Mouse (Mus musculus): ENCODE measurements around the gene Stk32c. TPM values are rescaled to one million over a fixed set of nuclear protein-coding genes. Genes with fewer than 3 reads are reported as not detected.

Gene Stk32c
- polyA plus RNA-seq, 2 experiments, result 0.32 to 4.1 TPM

DNA sequence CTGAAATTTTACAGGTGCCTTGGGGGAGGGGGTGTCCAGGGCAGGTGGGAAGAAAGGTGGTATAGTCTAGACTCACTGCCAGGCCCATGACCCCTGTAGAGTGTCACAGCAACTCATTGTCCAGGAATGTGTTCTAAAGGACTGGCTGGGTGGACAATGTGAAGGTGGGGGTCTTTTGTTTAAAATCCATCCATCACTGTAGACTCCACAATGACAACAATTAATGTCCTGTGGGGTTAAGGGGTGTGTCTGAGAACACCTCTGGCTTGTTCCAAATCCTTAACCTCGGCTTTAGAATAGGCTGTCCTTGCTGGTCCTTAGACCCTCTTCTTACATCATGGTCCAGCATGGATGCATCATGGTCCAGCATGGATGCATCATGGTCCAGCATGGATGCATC is 128.8 kb downstream of the Stk32c start:
- no peak overlapping the region for H3K27ac ChIP-seq (replicated peaks; ENCODE audit: low read depth, low read length)
- H3K4me2 ChIP-seq (replicated peaks; ENCODE audit: low read depth, low read length, severe bottlenecking), result no peak overlapping the region
- no peak overlapping the region for H3K4me3 ChIP-seq (replicated peaks; ENCODE audit: low read length)
- H3K36me3 ChIP-seq (ENCODE audit: control insufficient read depth, insufficient read depth, low read length), result no peaks in the 10 kb centered on the region
- no peak overlapping the region for H3K9ac ChIP-seq (ENCODE audit: low read depth, low read length, severe bottlenecking)
- WGBS, result 92% methylated on average over 1 of the region's 1 CpGs
- DNase-seq (ENCODE audit: low spot score), result no peak
- ATAC-seq (ENCODE audit: low FRiP score, low read depth), result no peak
- H3K4me1 ChIP-seq (ENCODE audit: control insufficient read depth, insufficient read depth, low read length), result peaks cover 15% of the 10 kb centered on the region
- no peak for TF ChIP-seq POLR2A (IDR thresholded peaks at IDR 0.05; ENCODE audit: borderline replicate concordance, extremely low read depth, insufficient read depth, insufficient read length)
- H3K27me3 ChIP-seq (ENCODE audit: control insufficient read depth, insufficient read depth, low read length), result peaks cover 17% of the 10 kb centered on the region; the same call in 1 of the 2 replicates
- no peaks in the 10 kb centered on the region for H3K9me3 ChIP-seq (ENCODE audit: control insufficient read depth, low read length)

DNA sequence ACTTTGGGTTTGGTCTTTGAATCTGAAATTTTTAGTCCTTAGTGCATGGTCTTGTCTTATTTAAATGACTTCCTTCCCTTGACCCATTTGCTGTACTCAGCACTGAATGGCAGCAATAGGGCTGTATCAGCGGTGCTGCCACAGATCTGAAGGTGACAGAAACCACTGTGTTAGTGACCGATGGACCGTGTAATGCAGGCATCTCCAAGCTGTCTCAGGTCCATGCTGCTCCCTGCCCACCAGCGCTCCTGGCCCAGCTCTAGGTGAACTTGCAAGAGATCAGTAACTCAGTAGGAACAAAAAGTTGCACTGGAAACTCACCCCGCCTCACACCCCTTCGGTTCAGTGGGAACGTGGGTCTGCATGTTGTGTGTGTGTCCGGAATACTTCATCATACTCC is 130.8 kb downstream of the Stk32c start:
- no peak for TF ChIP-seq POLR2A (IDR thresholded peaks at IDR 0.05; ENCODE audit: borderline replicate concordance, extremely low read depth, insufficient read depth, insufficient read length)
- no peak overlapping the region for H3K4me3 ChIP-seq (replicated peaks; ENCODE audit: low read length)
- ATAC-seq (ENCODE audit: low FRiP score, low read depth), result no peak
- 79% methylated on average over 8 of the region's 8 CpGs for WGBS
- peaks cover 14% of the 10 kb centered on the region; the same call in 1 of the 2 replicates for H3K27me3 ChIP-seq (ENCODE audit: control insufficient read depth, insufficient read depth, low read length)
- H3K36me3 ChIP-seq (ENCODE audit: control insufficient read depth, insufficient read depth, low read length), result no peaks in the 10 kb centered on the region
- no peaks in the 10 kb centered on the region for H3K9me3 ChIP-seq (ENCODE audit: control insufficient read depth, low read length)
- H3K4me1 ChIP-seq (ENCODE audit: control insufficient read depth, insufficient read depth, low read length), result peaks cover 19% of the 10 kb centered on the region
- DNase-seq (ENCODE audit: low spot score), result no peak
- no peak overlapping the region for H3K27ac ChIP-seq (replicated peaks; ENCODE audit: low read depth, low read length)
- H3K9ac ChIP-seq (ENCODE audit: low read depth, low read length, severe bottlenecking), result no peak overlapping the region
- H3K4me2 ChIP-seq (replicated peaks; ENCODE audit: low read depth, low read length, severe bottlenecking), result no peak overlapping the region

DNA sequence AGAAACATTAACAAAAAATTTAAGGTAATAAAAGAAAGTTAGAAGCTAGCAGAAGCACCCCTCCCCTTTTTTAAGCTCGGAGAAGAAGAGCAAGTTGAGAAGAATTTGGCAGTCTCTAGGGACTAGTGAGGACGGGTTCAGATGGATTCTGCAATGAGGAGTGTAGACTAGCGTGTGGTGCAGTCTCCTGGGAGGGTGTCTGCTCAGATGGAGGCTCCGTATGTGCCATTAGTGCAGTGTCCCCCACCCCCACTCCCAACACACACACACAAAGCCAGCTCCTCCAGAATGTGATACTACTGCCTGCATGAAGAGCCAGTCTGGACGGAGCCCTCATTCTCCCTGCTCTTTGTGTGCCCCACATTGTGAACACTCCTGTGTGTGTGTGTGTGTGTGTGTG is 131.9 kb downstream of the Stk32c start:
- TF ChIP-seq POLR2A (IDR thresholded peaks at IDR 0.05; ENCODE audit: borderline replicate concordance, extremely low read depth, insufficient read depth, insufficient read length), result no peak

DNA sequence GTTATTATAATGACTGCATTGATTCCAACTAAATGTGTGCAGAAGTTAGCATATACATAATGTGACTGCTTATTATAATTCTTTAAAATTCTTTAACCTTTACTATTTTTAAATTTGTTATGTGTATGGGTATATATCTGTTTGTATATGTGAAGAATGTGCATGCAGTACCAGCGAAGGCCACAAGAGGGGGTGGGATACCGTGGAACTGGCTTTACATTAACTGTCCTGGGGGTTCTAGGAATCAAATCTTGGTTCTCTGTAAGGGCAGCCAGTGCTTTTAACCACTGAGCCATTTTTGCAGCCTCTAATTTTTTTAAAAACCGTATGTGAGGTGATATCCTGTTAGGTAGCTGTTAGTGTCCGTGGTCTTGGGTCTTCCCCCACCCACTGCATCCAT is 132.4 kb downstream of the Stk32c start:
- no peaks in the 10 kb centered on the region for H3K36me3 ChIP-seq (ENCODE audit: control insufficient read depth, insufficient read depth, low read length)
- H3K4me3 ChIP-seq (replicated peaks; ENCODE audit: low read length), result no peak overlapping the region
- no peak overlapping the region for H3K27ac ChIP-seq (replicated peaks; ENCODE audit: low read depth, low read length)
- no peaks in the 10 kb centered on the region for H3K9me3 ChIP-seq (ENCODE audit: control insufficient read depth, low read length)
- DNase-seq (ENCODE audit: low spot score) (no peak), ATAC-seq (ENCODE audit: low FRiP score, low read depth) (no peak)
- peaks cover 13% of the 10 kb centered on the region for H3K4me1 ChIP-seq (ENCODE audit: control insufficient read depth, insufficient read depth, low read length)
- WGBS, result 74% methylated on average over 4 of the region's 4 CpGs
- no peak overlapping the region for H3K9ac ChIP-seq (ENCODE audit: low read depth, low read length, severe bottlenecking)
- peaks cover 4% of the 10 kb centered on the region; the same call in 1 of the 2 replicates for H3K27me3 ChIP-seq (ENCODE audit: control insufficient read depth, insufficient read depth, low read length)
- no peak overlapping the region for H3K4me2 ChIP-seq (replicated peaks; ENCODE audit: low read depth, low read length, severe bottlenecking)
- no peak for TF ChIP-seq POLR2A (IDR thresholded peaks at IDR 0.05; ENCODE audit: borderline replicate concordance, extremely low read depth, insufficient read depth, insufficient read length)

More for the DNA sequence above, 131.9 kb downstream of the Stk32c start:
- 71% methylated on average over 5 of the region's 5 CpGs for WGBS
- peaks cover 13% of the 10 kb centered on the region for H3K4me1 ChIP-seq (ENCODE audit: control insufficient read depth, insufficient read depth, low read length)
- H3K9me3 ChIP-seq (ENCODE audit: control insufficient read depth, low read length), result no peaks in the 10 kb centered on the region
- no peak overlapping the region for H3K4me3 ChIP-seq (replicated peaks; ENCODE audit: low read length)
- H3K27ac ChIP-seq (replicated peaks; ENCODE audit: low read depth, low read length), result no peak overlapping the region
- H3K36me3 ChIP-seq (ENCODE audit: control insufficient read depth, insufficient read depth, low read length), result no peaks in the 10 kb centered on the region
- ATAC-seq (ENCODE audit: low FRiP score, low read depth), result no peak
- H3K4me2 ChIP-seq (replicated peaks; ENCODE audit: low read depth, low read length, severe bottlenecking), result no peak overlapping the region
- H3K9ac ChIP-seq (ENCODE audit: low read depth, low read length, severe bottlenecking), result no peak overlapping the region
- DNase-seq (ENCODE audit: low spot score), result no peak
- H3K27me3 ChIP-seq (ENCODE audit: control insufficient read depth, insufficient read depth, low read length), result peaks cover 4% of the 10 kb centered on the region; the same call in 1 of the 2 replicates

DNA sequence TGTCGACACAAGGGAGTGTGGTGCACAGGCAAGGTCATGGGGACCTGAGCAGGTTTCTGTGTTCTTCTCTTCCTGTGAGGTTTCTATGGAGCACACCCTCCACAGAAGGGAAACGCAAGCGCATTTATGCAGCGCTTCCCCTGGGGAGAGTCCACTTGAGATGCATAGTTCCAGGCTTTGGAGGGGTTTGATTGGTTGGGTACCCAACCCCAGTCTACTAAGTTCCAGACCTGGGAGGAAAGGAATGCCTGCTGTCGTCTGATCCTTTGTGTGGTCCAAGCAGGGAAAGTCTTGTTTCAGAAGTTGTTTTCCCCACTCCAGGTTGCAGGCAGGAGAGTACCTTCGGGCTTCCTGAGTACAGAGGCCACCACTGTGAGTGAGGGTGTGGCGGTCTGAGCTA is 134.0 kb downstream of the Stk32c start:
- no peak for ATAC-seq (ENCODE audit: low FRiP score, low read depth)
- no peaks in the 10 kb centered on the region for H3K36me3 ChIP-seq (ENCODE audit: control insufficient read depth, insufficient read depth, low read length)
- no peak for DNase-seq (ENCODE audit: low spot score)
- peaks cover 19% of the 10 kb centered on the region for H3K4me1 ChIP-seq (ENCODE audit: control insufficient read depth, insufficient read depth, low read length)
- H3K4me3 ChIP-seq (replicated peaks; ENCODE audit: low read length), result no peak overlapping the region
- H3K4me2 ChIP-seq (replicated peaks; ENCODE audit: low read depth, low read length, severe bottlenecking), result no peak overlapping the region
- H3K9me3 ChIP-seq (ENCODE audit: control insufficient read depth, low read length), result no peaks in the 10 kb centered on the region
- 78% methylated on average over 7 of the region's 7 CpGs for WGBS
- H3K27me3 ChIP-seq (ENCODE audit: control insufficient read depth, insufficient read depth, low read length), result no peaks in the 10 kb centered on the region
- TF ChIP-seq POLR2A (IDR thresholded peaks at IDR 0.05; ENCODE audit: borderline replicate concordance, extremely low read depth, insufficient read depth, insufficient read length), result no peak
- no peak overlapping the region for H3K27ac ChIP-seq (replicated peaks; ENCODE audit: low read depth, low read length)
- H3K9ac ChIP-seq (ENCODE audit: low read depth, low read length, severe bottlenecking), result no peak overlapping the region

DNA sequence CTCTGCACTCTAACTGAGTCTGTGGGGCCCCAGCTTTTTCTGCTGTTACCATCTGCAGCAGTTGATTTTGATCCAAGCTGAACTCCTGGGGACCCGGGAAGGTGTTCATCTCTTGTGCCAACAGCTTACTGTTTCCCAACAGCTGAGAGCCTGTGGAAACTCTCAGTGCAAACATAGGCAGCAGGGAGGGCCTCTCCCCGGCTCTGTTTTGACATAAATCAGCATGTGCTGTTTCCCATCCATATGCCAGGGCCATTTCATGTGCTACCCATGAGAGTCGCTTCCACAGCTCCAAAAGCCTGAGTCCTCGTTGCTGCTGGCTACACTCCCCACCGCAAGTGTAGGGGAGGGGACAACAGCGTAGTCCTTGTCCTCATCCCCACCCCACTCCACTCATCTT is 134.9 kb downstream of the Stk32c start:
- DNase-seq (ENCODE audit: low spot score), result peak; percentile 50
- H3K27me3 ChIP-seq (ENCODE audit: control insufficient read depth, insufficient read depth, low read length), result no peaks in the 10 kb centered on the region
- no peak for TF ChIP-seq POLR2A (IDR thresholded peaks at IDR 0.05; ENCODE audit: borderline replicate concordance, extremely low read depth, insufficient read depth, insufficient read length)
- peaks cover 19% of the 10 kb centered on the region for H3K4me1 ChIP-seq (ENCODE audit: control insufficient read depth, insufficient read depth, low read length)
- H3K9me3 ChIP-seq (ENCODE audit: control insufficient read depth, low read length), result no peaks in the 10 kb centered on the region
- 48% methylated on average over 6 of the region's 6 CpGs for WGBS
- peak; percentile 39; the same call in 1 of the 2 replicates for ATAC-seq (ENCODE audit: low FRiP score, low read depth)
- no peak overlapping the region for H3K27ac ChIP-seq (replicated peaks; ENCODE audit: low read depth, low read length)
- no peak overlapping the region for H3K4me2 ChIP-seq (replicated peaks; ENCODE audit: low read depth, low read length, severe bottlenecking)
- no peak overlapping the region for H3K9ac ChIP-seq (ENCODE audit: low read depth, low read length, severe bottlenecking)
- H3K36me3 ChIP-seq (ENCODE audit: control insufficient read depth, insufficient read depth, low read length), result no peaks in the 10 kb centered on the region
- no peak overlapping the region for H3K4me3 ChIP-seq (replicated peaks; ENCODE audit: low read length)
